Mouse (Mus musculus): Measurements from ENCODE around the gene Prickle1. TPM values are rescaled to one million over a fixed set of nuclear protein-coding genes. Genes with fewer than 3 reads are reported as not detected.

Gene Prickle1
- total and polyA plus RNA-seq, 3 experiments = 0.64 to 1.8 (median 1.7) TPM

- peak overlapping the region; percentile 11 for H3K4me2 ChIP-seq (ENCODE audit: insufficient read depth, low read depth, poor library complexity, severe bottlenecking)
- no peak overlapping the region for H3K4me3 ChIP-seq (replicated peaks in 1 of 3; ENCODE audit: low read depth in 2 of 3, low read length in 2 of 3, poor library complexity in 1 of 3)
- H3K9me3 ChIP-seq (replicated peaks; ENCODE audit: low read length) = no peaks in the 10 kb centered on the region
- H3K36me3 ChIP-seq (replicated peaks in 1 of 2; ENCODE audit: control insufficient read depth in 1 of 2, insufficient read depth in 1 of 2, low read length in 1 of 2) = no peaks in the 10 kb centered on the region
- in situ Hi-C loops (cut with MboI; ENCODE audit: low pct_ligation_motif_present, low pct_unique_long_range_greater_than_20kb, low sequenced_read_pairs) (loop anchor here (25.0 kb wide), 1 partner anchor 989 kb away; the partner anchor contains the start of genes Irak4 and Pus7l), dilution Hi-C loops (cut with MboI; ENCODE audit: extremely low pct_ligation_motif_present, extremely low pct_unique_long_range_greater_than_20kb, low sequenced_read_pairs) (no loop called here)
- TF ChIP-seq BHLHE40 (IDR thresholded peaks at IDR 0.05; ENCODE audit: low read depth, low read length) (no peak), RCOR1 (conservative IDR thresholded peaks at IDR 0.05; ENCODE audit: low read depth, low read length) (no peak), TCF12 (IDR thresholded peaks at IDR 0.05; ENCODE audit: low read depth, low read length) (0 out of 2 replicates have a peak, but pooled peaks have one; percentile 39), ETS1 (conservative IDR thresholded peaks at IDR 0.05; ENCODE audit: low read depth, low read length) (no peak), POLR2A (IDR thresholded peaks at IDR 0.05; ENCODE audit: low read depth, low read length) (no peak), E2F4 (IDR thresholded peaks at IDR 0.05; ENCODE audit: insufficient replicate concordance, low read depth, low read length) (no peak), JUND (conservative IDR thresholded peaks at IDR 0.05; ENCODE audit: low read depth, low read length) (peak; percentile 50), TBP (conservative IDR thresholded peaks at IDR 0.05; ENCODE audit: low read depth, low read length) (no peak), CTCF (conservative IDR thresholded peaks at IDR 0.05 in 1 of 2, IDR thresholded peaks at IDR 0.05 in 1 of 2; ENCODE audit: low read depth in 2 of 2, low read length in 2 of 2) (no peak), EP300 (IDR thresholded peaks at IDR 0.05; ENCODE audit: low read length) (peak; percentile 81), HCFC1 (IDR thresholded peaks at IDR 0.05; ENCODE audit: low read depth, low read length) (no peak), UBTF (IDR thresholded peaks at IDR 0.05; ENCODE audit: low read depth, low read length) (no peak), USF2 (conservative IDR thresholded peaks at IDR 0.05; ENCODE audit: low read depth, low read length) (no peak), NRF1 (IDR thresholded peaks at IDR 0.05; ENCODE audit: low read depth, low read length) (no peak), GABPA (IDR thresholded peaks at IDR 0.05; ENCODE audit: insufficient replicate concordance, low read depth, low read length) (no peak), MAZ (IDR thresholded peaks at IDR 0.05; ENCODE audit: low read depth, low read length) (peak; percentile 63; the same call in 1 of the 2 replicates), IRF4 (IDR thresholded peaks at IDR 0.05; ENCODE audit: low read depth, low read length) (peak; percentile 97), CHD1 (IDR thresholded peaks at IDR 0.05; ENCODE audit: low read depth, low read length) (no peak), ELF1 (IDR thresholded peaks at IDR 0.05; ENCODE audit: low read depth, low read length) (no peak), JUN (IDR thresholded peaks at IDR 0.05; ENCODE audit: insufficient read depth, low read depth, low read length) (peak; percentile 53; the same call in 1 of the 2 replicates), ZKSCAN1 (IDR thresholded peaks at IDR 0.05; ENCODE audit: borderline replicate concordance, low read depth, low read length) (no peak), MEF2A (IDR thresholded peaks at IDR 0.05; ENCODE audit: borderline replicate concordance, low read depth, low read length) (peak; percentile 40; the same call in 1 of the 2 replicates), USF1 (IDR thresholded peaks at IDR 0.05; ENCODE audit: low read depth, low read length) (no peak)
- H3K27ac ChIP-seq (ENCODE audit: insufficient read depth, low read depth) = no peak overlapping the region
- 0 out of 2 replicates have a peak overlapping the region, but pooled peaks have one; percentile 4 for H3K9ac ChIP-seq (ENCODE audit: insufficient read depth, low read depth)
- H3K79me2 ChIP-seq (replicated peaks; ENCODE audit: control insufficient read depth, extremely low read depth, insufficient read depth, poor library complexity, severe bottlenecking) = no peaks in the 10 kb centered on the region
- peak; percentile 76 for DNase-seq (ENCODE audit: extremely low read depth)
- no peaks in the 10 kb centered on the region for H3K27me3 ChIP-seq (replicated peaks)
- peaks cover 7 to 28% of the 10 kb centered on the region in 2 experiments; a peak in 3 of 4 replicates for H3K4me1 ChIP-seq (ENCODE audit: control insufficient read depth in 1 of 2, insufficient read depth in 2 of 2)
Measured at GRCm38 (mm10) chr15:93548297-93548696, 47.4 kb downstream of the Prickle1 start.
